Mouse (Mus musculus) lung, postnatal 10 days (tissue): ENCODE measurements around the gene Pdx1.

Experiments used
- DNase-seq: peaks from one replicate; pipeline ENCODE4 v3.0.0; 2021

Pdx1 gene

GRCm38 (mm10) chr5:147269926-147270672 is at the start of gene Pdx1:
Gene Pdx1, plus strand, starts transcription at chr5:147269959.
- DNase-seq: no peak

- peak; percentile 88 for DNase-seq
Observed at GRCm38 (mm10) chr5:147227354-147228112, 42.2 kb upstream of the Pdx1 start.

DNA sequence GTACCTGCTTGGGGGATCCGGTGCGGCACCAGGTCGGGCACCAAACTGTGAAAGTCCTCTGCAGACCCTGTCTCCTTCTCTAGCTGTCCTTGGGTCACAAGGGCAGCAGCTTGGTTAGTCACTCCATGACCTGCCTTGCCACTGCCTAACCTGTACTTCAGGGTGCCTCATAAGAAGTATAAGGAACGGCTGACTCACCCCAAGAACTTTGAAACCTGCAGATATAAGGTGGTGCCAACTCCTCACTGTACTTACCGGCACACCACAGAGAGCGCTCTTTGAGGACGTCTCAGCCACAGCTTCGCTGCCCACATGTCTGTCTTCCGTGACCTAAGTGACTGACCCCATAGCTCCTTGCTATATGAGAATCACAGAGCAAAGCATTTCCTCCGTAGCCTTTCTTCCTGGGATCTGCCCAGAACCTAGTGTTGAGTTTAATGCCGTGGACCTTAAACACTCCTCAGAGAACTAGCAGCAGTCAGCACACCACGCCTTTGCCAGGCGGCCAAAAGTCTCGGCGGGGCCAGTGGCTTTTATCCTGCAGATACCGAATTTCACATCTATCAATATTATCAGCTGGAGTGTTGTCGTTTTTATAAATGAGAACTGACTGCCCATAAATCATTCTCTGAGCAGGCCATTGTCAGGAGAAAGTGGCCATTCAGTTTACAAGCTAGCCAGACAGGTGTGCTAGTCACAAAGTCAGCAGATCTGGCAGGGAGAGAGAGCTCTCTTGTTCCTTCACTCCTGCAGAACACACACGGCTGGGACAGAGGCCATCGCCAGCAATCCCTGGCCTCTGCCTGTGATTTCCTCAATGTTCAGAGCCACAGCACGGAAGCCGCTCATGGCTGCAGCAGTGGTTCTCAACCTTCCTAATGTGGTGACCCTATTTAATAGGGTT is 34.1 kb upstream of the Pdx1 start:
- no peak for DNase-seq

DNA sequence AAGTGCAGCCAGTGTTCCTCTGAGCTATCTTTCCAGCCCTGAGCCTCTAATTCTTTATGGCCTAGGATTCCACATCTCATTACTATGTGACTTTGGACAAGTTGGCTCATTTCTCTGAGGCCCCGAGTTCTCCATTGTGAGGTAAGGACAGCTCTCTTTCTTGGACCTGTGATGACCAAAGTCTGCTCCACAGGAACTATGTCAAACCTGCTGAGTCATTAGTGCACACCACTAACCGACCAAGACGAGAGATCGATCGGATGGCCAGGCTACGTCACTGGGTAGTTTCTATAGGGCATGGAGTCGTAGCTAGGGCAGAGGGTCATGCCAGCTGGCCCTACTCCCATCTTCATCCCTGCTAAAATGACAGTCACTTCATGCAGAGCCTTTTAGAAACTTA is 25.9 kb upstream of the Pdx1 start:
- no peak for DNase-seq

DNA sequence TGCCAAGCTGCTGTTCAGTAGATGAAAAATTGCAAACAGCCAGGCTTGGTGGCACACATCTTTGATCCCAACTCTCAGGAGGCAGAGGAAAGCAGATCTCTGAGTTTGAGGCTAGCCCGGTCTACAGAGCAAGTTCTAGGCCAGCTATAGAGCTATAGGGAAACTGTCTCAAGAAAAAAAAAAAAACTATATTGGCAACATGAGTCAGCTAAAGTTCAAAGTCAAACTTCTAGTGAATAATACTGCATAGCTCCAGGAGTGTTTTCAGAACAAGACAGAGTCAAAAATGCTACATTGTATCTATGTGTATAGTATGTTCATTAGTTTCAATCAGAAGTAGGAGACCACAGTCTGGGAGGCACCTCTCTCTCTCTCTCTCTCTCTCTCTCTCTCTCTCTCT is 9.6 kb upstream of the Pdx1 start:
- DNase-seq: no peak

DNA sequence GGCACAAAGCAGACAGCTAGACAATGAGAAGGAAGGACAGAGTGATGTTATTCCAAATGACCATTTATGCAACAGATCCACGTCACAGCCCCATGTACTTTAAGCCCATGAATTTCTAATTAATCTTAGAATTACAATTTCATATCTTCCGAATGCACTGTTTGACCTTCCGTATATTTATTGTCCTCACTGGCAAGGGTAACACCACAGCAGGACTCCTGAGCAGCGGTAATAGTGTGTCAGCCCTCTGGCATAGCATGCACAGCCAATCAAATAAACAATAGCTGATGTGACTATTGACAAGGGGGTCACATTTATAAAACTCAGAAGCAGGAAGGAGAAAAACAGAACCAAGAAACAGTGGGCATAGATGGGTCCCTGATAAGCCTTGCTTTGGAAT is 9.0 kb upstream of the Pdx1 start:
- no peak for DNase-seq

- DNase-seq: no peak
Observed at GRCm38 (mm10) chr5:147261899-147262541, 7.7 kb upstream of the Pdx1 start.

DNA sequence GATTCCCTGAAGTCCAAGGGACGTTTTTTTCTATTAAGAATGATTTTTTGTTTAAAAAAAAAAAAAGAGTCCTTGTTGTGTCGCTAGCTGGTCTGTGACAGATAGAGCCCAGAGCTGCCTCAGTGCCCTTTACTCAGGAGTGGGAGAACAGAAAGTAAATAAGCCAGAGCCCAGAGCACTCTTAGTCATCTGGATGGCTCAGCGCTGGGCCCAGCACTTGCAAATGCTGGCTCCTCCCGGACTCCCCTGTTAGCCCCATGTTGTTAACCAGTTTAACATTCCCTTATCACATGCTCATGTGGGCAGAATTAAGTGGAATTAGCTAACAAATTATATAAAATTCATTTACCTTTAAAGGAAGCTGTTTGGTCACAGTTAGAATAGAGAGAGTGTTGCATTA is 5.8 kb upstream of the Pdx1 start:
- no peak for DNase-seq

- DNase-seq: no peak
Observed at GRCm38 (mm10) chr5:147267434-147267833, 2.3 kb upstream of the Pdx1 start.

- DNase-seq: no peak
Observed at GRCm38 (mm10) chr5:147268728-147269127, 1.0 kb upstream of the Pdx1 start.

- DNase-seq: no peak
Observed at GRCm38 (mm10) chr5:147269371-147269770, 388 bp upstream of the Pdx1 start.

DNA sequence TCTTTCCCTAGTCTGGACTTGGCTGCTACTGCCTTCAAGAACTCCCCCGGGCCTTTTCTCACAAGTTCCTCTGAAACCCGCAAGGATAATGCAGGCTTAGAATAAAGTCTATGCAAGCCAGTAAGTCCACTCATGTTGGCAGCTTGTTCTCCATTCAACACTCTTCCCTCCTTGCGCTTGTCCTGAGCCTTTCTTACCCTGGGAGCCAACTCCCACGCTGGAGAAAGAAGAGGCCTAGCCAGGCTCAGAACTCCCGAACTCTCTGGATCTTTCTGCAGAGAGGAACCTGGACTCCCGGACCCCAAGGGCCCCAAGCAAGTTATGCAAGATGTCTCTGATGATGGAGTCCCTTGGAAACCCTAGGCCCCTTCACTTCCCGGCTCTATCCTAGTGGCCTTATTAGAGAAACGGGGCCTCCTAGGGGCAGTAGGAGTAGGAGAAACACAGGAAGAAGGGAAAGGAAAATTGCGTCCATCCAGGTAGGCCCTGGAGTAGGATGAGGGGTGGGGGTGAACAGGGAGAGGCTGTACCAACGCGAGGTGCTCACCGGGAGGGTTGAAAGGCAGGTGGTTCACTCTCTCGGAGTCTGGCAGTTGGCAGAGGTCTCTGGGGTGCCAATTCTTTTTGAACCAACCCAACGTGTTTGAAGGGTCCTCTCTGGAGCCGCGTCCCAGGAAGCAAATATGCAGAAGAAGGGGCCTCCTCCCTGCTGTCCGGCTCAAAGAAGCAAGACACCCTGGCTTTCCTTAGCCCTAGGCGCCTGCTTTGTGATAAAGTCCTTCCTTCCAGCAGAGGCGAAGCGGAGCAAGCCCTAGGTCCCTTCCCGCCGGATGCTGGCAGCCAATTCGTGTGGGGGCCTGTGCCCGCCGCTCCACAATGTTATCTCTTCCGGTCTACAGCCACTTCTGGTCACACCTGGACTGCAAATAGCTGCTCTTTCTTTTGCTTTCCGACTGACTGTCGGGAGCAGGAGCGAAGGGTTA is 1.2 kb downstream of the Pdx1 start:
- DNase-seq: no peak

DNA sequence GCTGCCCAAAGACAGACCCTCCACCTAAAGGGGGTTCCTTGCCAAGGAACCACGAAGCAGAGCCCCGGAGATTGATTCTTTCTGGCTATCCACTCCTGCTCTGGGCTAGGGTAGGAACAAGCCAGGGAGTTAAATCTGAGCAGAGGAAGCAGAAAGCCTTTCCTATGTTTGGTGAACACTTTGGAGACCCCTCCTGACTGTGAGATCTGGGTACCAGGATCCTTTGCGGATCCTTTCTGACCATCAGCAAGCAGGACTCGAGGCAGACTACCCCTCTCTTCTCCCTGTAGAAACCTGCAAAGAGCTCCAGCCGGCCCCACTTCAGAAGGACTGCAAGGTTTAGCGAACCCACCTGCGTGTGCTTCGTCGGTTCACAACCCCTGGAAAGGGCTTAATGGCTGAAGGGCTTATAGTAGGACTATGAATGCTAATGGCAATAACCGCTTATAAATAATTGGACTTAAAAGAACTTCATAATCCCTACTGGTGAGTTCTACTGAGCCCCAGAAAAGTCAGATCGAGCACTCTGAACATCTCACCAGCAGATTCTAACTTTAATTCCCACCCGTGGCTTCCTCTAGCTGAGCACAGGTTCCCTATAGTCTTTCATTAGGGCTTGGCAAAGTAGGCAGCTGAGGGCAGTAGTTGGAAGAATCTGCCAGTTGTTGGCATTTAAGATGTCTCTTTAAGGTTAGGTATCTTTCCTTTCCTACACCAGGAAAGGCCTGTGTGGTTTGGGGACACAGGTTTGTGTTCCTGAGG is 2.5 kb downstream of the Pdx1 start:
- DNase-seq: no peak

- DNase-seq: no peak
Observed at GRCm38 (mm10) chr5:147272808-147273345, 3.1 kb downstream of the Pdx1 start.

DNA sequence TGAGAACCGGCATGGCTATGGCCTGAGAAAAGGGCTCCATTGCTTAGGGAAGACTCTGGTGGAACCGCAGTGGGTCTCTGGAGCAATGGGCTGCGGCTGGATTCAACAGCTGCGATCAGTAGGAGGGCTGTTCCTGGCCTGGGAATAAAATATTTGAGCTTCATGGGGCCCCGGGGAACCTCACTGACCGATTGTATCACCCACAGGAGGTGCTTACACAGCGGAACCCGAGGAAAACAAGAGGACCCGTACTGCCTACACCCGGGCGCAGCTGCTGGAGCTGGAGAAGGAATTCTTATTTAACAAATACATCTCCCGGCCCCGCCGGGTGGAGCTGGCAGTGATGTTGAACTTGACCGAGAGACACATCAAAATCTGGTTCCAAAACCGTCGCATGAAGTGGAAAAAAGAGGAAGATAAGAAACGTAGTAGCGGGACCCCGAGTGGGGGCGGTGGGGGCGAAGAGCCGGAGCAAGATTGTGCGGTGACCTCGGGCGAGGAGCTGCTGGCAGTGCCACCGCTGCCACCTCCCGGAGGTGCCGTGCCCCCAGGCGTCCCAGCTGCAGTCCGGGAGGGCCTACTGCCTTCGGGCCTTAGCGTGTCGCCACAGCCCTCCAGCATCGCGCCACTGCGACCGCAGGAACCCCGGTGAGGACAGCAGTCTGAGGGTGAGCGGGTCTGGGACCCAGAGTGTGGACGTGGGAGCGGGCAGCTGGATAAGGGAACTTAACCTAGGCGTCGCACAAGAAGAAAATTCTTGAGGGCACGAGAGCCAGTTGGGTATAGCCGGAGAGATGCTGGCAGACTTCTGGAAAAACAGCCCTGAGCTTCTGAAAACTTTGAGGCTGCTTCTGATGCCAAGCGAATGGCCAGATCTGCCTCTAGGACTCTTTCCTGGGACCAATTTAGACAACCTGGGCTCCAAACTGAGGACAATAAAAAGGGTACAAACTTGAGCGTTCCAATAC is 4.7 kb downstream of the Pdx1 start:
- no peak for DNase-seq

GRCm38 (mm10) chr5:147275761-147276160 is 6.0 kb downstream of the Pdx1 start:
- no peak for DNase-seq

DNA sequence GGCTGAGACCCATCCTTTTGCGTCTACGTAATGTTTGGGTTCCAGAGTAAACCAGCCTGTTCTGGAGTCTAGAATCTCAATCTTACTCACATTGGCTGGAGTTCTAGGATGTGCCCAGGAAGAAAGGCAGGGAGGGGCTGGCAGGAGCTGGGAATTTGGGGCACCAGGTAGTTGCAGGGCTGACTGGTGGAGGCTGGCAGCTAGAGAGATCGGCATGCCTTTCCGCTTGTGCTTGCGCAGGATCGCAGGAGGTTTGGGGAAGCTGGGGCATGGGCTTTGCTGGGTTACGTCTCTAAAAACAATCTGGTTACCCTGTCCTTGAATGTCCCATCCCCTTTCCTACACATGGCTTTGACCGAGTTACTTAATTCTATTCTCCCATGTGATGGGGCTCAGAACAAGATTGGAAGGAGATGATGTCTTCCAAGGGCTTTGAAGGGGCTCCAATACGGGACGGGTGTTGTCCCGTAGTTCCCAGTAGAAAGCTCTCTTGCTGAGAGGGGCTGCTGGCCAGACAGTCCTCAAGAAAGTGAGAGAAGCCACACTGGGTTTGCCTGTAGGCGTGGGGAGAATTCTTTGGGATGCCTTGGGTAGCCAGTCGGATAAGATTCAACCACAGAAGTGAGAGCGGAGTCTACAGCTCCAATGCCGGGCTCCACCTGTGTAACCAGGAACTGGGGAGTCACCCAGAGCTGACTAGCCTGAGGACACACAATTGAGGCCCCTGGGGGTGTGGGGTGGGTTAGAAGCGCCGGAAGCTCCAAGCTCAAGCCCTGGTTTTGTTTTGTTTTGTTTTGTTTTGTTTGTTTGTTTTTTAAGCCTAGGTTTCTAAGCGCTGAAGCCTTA is 7.2 kb downstream of the Pdx1 start:
- DNase-seq: no peak

DNA sequence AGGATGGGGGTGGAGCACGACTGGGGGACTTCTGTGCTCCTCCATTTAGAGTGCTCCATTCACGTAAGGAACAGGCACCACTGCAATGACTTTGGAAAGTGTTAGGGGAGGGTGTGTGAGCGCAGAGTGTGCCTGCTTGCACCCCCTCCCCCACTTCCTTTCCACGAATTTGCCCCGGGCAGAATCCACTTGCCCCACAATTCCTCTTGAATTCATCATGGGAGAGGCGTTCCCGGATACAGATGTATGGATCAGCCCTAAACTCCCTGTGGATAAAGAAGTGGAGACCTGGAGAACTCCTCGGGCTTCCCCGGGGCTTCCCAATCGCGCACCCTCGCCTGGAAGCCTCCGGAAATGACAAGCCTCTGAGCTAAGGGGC is 7.8 kb downstream of the Pdx1 start:
- DNase-seq: no peak
